Mouse (Mus musculus) ES-E14 (cell line): Measurements from ENCODE around the gene Il10.

Experiments used
- CHD2 ChIP-seq: IDR thresholded peaks from 2 replicates; pipeline ENCODE4 v1.6.1; 2014; ENCODE audit warnings: mild to moderate bottlenecking, low read depth, low read length, inconsistent platforms
- MAFK ChIP-seq: IDR thresholded peaks from 2 replicates; pipeline ENCODE4 v1.6.1; 2014; ENCODE audit warnings: mild to moderate bottlenecking, low read depth, low read length, inconsistent platforms; ENCODE audit not compliant: insufficient read depth
- ZC3H11A ChIP-seq: IDR thresholded peaks from 2 replicates; pipeline ENCODE4 v1.6.1; 2012; ENCODE audit warnings: low read depth, mild to moderate bottlenecking, inconsistent platforms, low read length, borderline replicate concordance

DNA sequence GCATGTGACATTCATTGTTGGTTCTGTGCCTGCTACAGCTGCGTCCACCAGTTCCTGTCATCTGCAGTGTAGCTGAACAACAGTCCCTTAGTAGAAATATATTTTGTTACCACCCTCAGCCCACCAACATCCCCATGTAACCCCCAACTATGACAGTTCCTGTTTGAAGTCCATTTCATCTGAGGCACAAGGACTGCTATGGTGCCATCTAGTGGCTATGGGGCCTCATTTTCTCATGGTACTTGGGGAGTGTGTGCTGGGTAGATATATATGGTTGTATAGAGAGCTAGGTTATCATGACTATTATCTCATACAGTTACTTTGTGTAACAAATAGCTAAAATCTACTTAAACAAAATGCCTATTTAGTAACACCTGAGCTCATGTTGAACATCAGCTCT, 40.2 kb upstream of the Il10 start:
- TF ChIP-seq CHD2 (no peak), ZC3H11A (0 out of 2 replicates have a peak, but pooled peaks have one; percentile 11), MAFK (no peak)
